Mouse (Mus musculus) embryonic facial prominence, embryonic 14.5 days (tissue): ENCODE results near the gene Sacm1l. TPM values are rescaled to one million over a fixed set of nuclear protein-coding genes. Genes with fewer than 3 reads are reported as not detected.

Experiments used
- ATAC-seq: fragments of 200-750 bp; cut with Nextera tagmentation; 2 replicates; pipeline ENCODE4 v1.8.0; 2017; ENCODE audit warnings: low read depth, moderate number of reproducible peaks, moderate TSS enrichment
- DNase-seq: peaks from one replicate; pipeline ENCODE4 v3.0.0-alpha.2; 2015; ENCODE audit warnings: low spot score
- H3K27ac ChIP-seq: fragments of 300-500 bp; sonication (generic); replicated peaks from 2 replicates; pipeline ENCODE4 v1.5.1; 2014; ENCODE audit warnings: low read depth, mild to moderate bottlenecking, low read length, moderate library complexity
- H3K27me3 ChIP-seq: fragments of 300-500 bp; sonication (generic); replicated peaks from 2 replicates; pipeline ENCODE4 v1.6.1; 2014; ENCODE audit warnings: low read length; ENCODE audit not compliant: control insufficient read depth, insufficient read depth
- H3K36me3 ChIP-seq: fragments of 300-500 bp; sonication (generic); 2 replicates; pipeline ENCODE4 v1.6.1; 2014; ENCODE audit warnings: low read length, mixed read lengths; ENCODE audit not compliant: control insufficient read depth, insufficient read depth
- H3K4me1 ChIP-seq: fragments of 300-500 bp; sonication (generic); 2 replicates; pipeline ENCODE4 v1.6.1; 2014; ENCODE audit warnings: antibody characterized with exemption, low read length; ENCODE audit not compliant: control insufficient read depth, insufficient read depth
- H3K4me2 ChIP-seq: fragments of 300-500 bp; sonication (generic); 2 replicates; pipeline ENCODE4 v1.6.1; 2014; ENCODE audit warnings: low read depth, mild to moderate bottlenecking, low read length, moderate library complexity, mixed read lengths
- H3K4me3 ChIP-seq: fragments of 300-500 bp; sonication (generic); 2 replicates; pipeline ENCODE4 v1.5.1; 2014; ENCODE audit warnings: low read depth, mild to moderate bottlenecking, low read length
- H3K9ac ChIP-seq: fragments of 300-500 bp; sonication (generic); 2 replicates; pipeline ENCODE4 v1.6.1; 2014; ENCODE audit warnings: low read depth, mild to moderate bottlenecking, low read length, moderate library complexity, mixed read lengths
- H3K9me3 ChIP-seq: fragments of 300-500 bp; sonication (generic); 2 replicates; pipeline ENCODE4 v1.6.1; 2016; ENCODE audit warnings: low read length; ENCODE audit not compliant: control insufficient read depth
- WGBS: fragments of 180-500 bp; shearing (Covaris S2); extraction: QIAGEN DNeasy Blood & Tissue Kit; methylation state at CpG from one replicate; pipeline ENCODE4 v1.1.7; 2014; 5-methylcytosine and 5-hydroxymethylcytosine counted together
- polyA plus RNA-seq: library from polyadenylated mRNA; unstranded; fragments of >200 nt; fragmentation: Nextera tagmentation; extraction: Ambion mirVana; gene quantifications from 2 replicates; pipeline ENCODE4 v1.2.1, GENCODE M21; 2014

Sacm1l gene
- polyA plus RNA-seq, 1 experiment from 2014 or later: 53.3 TPM

GRCm38 (mm10) chr9:123489073-123489472 is 40.5 kb upstream of the Sacm1l start:
- 72% methylated on average over 2 of the region's 2 CpGs for WGBS
- H3K4me1 ChIP-seq: peaks cover 32% of the 10 kb centered on the region
- no peak overlapping the region for H3K4me3 ChIP-seq
- no peaks in the 10 kb centered on the region for H3K9me3 ChIP-seq
- no peak overlapping the region for H3K27ac ChIP-seq
- H3K36me3 ChIP-seq: peaks cover 24% of the 10 kb centered on the region; the same call in 1 of the 2 replicates
- H3K27me3 ChIP-seq: no peaks in the 10 kb centered on the region
- no peak overlapping the region for H3K9ac ChIP-seq
- no peak overlapping the region for H3K4me2 ChIP-seq
- DNase-seq (no peak), ATAC-seq (no peak)

- Histone ChIP-seq H3K27ac (no peak overlapping the region; the same call in 1 of the 2 replicates), H3K4me3 (no peak overlapping the region), H3K4me2 (no peak overlapping the region), H3K27me3 (no peaks in the 10 kb centered on the region), H3K36me3 (peaks cover 18% of the 10 kb centered on the region; the same call in 1 of the 2 replicates), H3K9ac (no peak overlapping the region), H3K9me3 (no peaks in the 10 kb centered on the region), H3K4me1 (peaks cover 32% of the 10 kb centered on the region)
- ATAC-seq (no peak; the same call in 1 of the 2 replicates), DNase-seq (peak; percentile 21)
- WGBS: 55% methylated on average over 9 of the region's 9 CpGs
These were observed 39.7 kb upstream of the Sacm1l start for GRCm38 (mm10) chr9:123489727-123490343.

GRCm38 (mm10) chr9:123490930-123491329 is 38.6 kb upstream of the Sacm1l start:
- WGBS: 47% methylated on average over 5 of the region's 5 CpGs
- Histone ChIP-seq H3K4me1 (peaks cover 35% of the 10 kb centered on the region), H3K4me3 (no peak overlapping the region), H3K27ac (peak overlapping the region; percentile 40; the same call in 1 of the 2 replicates), H3K9me3 (no peaks in the 10 kb centered on the region), H3K36me3 (peaks cover 12% of the 10 kb centered on the region; the same call in 1 of the 2 replicates), H3K4me2 (no peak overlapping the region), H3K9ac (no peak overlapping the region), H3K27me3 (no peaks in the 10 kb centered on the region)
- ATAC-seq: peak; percentile 23; the same call in 1 of the 2 replicates
- peak; percentile 40 for DNase-seq

DNA sequence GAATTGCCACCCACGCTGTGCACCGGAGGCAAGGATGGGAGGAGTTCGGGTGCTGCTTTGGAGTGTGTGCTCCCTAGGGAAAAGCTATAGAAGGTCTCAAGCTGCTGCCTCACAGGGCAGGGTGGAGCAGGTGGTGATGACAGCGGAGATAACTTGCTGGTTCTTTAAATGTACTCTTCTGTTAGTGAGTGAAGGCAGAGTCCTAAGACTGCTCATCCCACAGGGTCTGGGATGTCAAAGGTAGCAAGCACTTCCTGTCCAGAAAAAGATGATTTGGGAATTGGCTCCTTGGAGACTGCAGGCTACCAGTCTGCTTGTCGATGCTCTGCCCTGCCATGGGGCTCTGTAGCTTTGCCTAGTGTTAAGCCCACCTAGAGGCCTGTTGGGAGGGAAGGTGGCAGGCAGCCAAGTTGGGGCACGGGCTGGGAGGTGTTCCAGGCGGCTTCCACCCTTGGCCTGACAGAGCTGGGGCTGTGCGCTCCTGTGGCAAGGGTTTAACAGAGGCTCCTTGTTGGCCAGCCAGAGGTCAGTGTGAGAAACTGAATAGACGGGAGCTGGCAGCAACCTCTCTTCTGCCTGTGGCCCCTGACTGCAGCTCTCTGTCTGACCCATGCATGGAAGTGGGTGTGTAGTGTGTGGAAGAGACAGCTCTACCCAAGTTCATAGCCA is 37.5 kb upstream of the Sacm1l start:
- H3K27ac ChIP-seq: peak overlapping the region; percentile 18; the same call in 1 of the 2 replicates
- H3K4me2 ChIP-seq: no peak overlapping the region; the same call in 1 of the 2 replicates
- no peak overlapping the region for H3K9ac ChIP-seq
- 58% methylated on average over 9 of the region's 9 CpGs for WGBS
- no peaks in the 10 kb centered on the region for H3K27me3 ChIP-seq
- DNase-seq (peak; percentile 77), ATAC-seq (peak; percentile 64)
- peaks cover 7% of the 10 kb centered on the region; the same call in 1 of the 2 replicates for H3K36me3 ChIP-seq
- H3K9me3 ChIP-seq: no peaks in the 10 kb centered on the region
- H3K4me3 ChIP-seq: no peak overlapping the region
- peaks cover 34% of the 10 kb centered on the region for H3K4me1 ChIP-seq

DNA sequence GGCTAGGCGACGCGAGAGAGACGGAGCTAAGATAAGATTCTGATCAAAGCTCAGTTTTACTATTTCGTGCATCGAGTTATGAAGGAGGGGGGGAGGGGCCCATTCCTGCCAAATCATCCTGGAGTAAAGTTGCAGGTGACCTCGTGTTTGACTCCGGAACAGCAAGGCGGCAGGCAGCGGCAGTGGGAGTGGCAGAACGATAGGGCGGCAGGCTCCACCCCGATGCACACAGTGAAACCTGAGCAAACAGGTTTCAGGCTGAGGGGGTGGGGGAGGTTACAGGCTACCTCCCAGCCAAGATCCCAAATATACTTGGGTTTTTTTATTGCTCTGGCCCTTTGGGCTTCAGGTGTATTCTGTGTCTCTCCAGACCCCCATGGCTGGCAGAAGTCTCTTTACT is 32.9 kb upstream of the Sacm1l start:
- WGBS: 7% methylated on average over 13 of the region's 13 CpGs
- Histone ChIP-seq H3K27me3 (no peaks in the 10 kb centered on the region), H3K9ac (no peak overlapping the region), H3K9me3 (no peaks in the 10 kb centered on the region), H3K4me3 (peak overlapping the region; percentile 7; the same call in 1 of the 2 replicates), H3K27ac (no peak overlapping the region), H3K4me1 (peaks cover 17% of the 10 kb centered on the region), H3K36me3 (peaks cover 19% of the 10 kb centered on the region), H3K4me2 (peak overlapping the region; percentile 38; the same call in 1 of the 2 replicates)
- ATAC-seq: no peak
- DNase-seq: peak; percentile 45

GRCm38 (mm10) chr9:123497906-123498305 is 31.7 kb upstream of the Sacm1l start:
- Histone ChIP-seq H3K9ac (no peak overlapping the region), H3K9me3 (no peaks in the 10 kb centered on the region), H3K27me3 (no peaks in the 10 kb centered on the region), H3K4me1 (peaks cover 6% of the 10 kb centered on the region), H3K4me3 (no peak overlapping the region), H3K27ac (no peak overlapping the region), H3K36me3 (peaks cover 28% of the 10 kb centered on the region), H3K4me2 (no peak overlapping the region)
- no peak for DNase-seq
- no peak for ATAC-seq
- 81% methylated on average over 5 of the region's 5 CpGs for WGBS

- ATAC-seq: no peak
- no peaks in the 10 kb centered on the region for H3K9me3 ChIP-seq
- no peak overlapping the region for H3K4me2 ChIP-seq
- 91% methylated on average over 4 of the region's 4 CpGs for WGBS
- H3K9ac ChIP-seq: no peak overlapping the region
- H3K4me1 ChIP-seq: peaks cover 6% of the 10 kb centered on the region
- peaks cover 37% of the 10 kb centered on the region for H3K36me3 ChIP-seq
- no peak overlapping the region for H3K27ac ChIP-seq
- no peak for DNase-seq
- no peak overlapping the region for H3K4me3 ChIP-seq
- H3K27me3 ChIP-seq: no peaks in the 10 kb centered on the region
These were observed 29.1 kb upstream of the Sacm1l start for GRCm38 (mm10) chr9:123500480-123500879.

DNA sequence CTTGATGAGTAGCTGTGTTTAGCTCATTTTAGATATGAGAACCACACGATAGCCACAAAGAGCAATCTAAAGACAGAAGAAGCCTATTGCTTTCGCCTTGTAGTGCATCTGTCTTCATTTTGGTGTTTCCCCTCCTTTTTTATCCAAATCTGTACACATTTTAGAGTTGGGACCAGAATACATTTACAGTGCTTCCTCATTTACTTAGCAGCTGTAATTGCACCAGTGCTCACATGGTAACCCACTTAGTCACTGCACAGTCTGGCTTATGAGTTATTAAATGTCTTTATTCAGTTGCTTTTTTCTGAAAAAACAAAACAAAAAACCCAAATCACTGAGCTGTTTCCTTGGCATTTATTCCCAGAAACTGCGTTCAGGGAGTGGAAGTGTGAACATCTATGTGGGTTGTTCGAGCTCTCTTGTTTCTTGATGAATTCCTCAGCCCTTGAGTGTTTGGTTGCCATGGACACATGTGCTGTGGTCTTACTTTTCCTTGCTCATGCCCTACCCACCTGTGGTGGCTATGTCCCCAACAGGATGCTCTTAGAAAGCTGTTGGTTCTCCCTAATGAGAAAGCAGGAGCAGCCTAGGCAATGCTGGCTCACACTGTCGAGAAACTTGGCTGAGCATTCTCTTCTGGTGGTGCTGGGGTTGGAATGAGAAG is 26.3 kb upstream of the Sacm1l start:
- Histone ChIP-seq H3K4me2 (no peak overlapping the region), H3K36me3 (peaks cover 37% of the 10 kb centered on the region), H3K9me3 (no peaks in the 10 kb centered on the region), H3K27ac (no peak overlapping the region), H3K27me3 (no peaks in the 10 kb centered on the region), H3K9ac (no peak overlapping the region), H3K4me3 (no peak overlapping the region), H3K4me1 (no peaks in the 10 kb centered on the region)
- ATAC-seq: no peak
- WGBS: 88% methylated on average over 5 of the region's 5 CpGs
- DNase-seq: no peak
